23 mouse cellular contexts compared by ENCODE assay signal in genomic region chr13:58955237-58955777, GRCm38 (mm10).
DNase-seq lines count a peak whose midpoint lies in the region; ATAC-seq and TF ChIP-seq lines count a peak whose summit lies in the region.
"Had no signal": no experiment of that assay in that cellular context is flagged by ENCODE, and none has a peak within 500 bp of the region (broad histone marks: within the 10 kb centered on the region; RNA-seq: fewer than 3 reads in every experiment).

No protein-coding gene starts in this region.

- H3K9me3 ChIP-seq in forebrain, embryonic 14.5 days (replicated peaks; ENCODE audit: control insufficient read depth, low read length) = no peaks in the 10 kb centered on the region
- H3K9me3 ChIP-seq in forebrain, embryonic 11.5 days (ENCODE audit: control insufficient read depth, low read length) = no peaks in the 10 kb centered on the region
- H3K9me3 ChIP-seq: embryonic facial prominence, embryonic 12.5 days; heart, embryonic 12.5 days; hindbrain, embryonic 10.5 days had no signal

- DNase-seq in forebrain, embryonic 14.5 days (ENCODE audit: low spot score) = no peak
- no peak for DNase-seq in forebrain, embryonic 11.5 days (ENCODE audit: low spot score)
- no peak for DNase-seq in left cerebral cortex, adult 2 months (ENCODE audit: extremely low spot score in 1 of 2, low spot score in 2 of 2)
- no peak for DNase-seq in left cerebral cortex, postnatal 4 days
- peak; percentile 79 for DNase-seq in R1 (ENCODE audit: low read depth, low spot score)
- DNase-seq in gastrocnemius, adult 2 months = no peak
- no peak for DNase-seq in cerebellum, postnatal 25 days
- DNase-seq: adrenal gland, postnatal 25 days; cerebellum, adult 11-12 months; cerebellum, postnatal 10 days; gastrocnemius, postnatal 25 days; heart, adult 18-20 months; heart, postnatal 10 days; kidney, adult 18-20 months; lung, postnatal 4 days had no signal

- WGBS in forebrain, embryonic 14.5 days = 45% methylated on average over 8 of the region's 8 CpGs
- 40% methylated on average over 8 of the region's 8 CpGs for WGBS in forebrain, embryonic 11.5 days

- intact Hi-C loops in left cerebral cortex, adult 2 months (cut with DNase I) = no loop called here
- intact Hi-C loops in left cerebral cortex, postnatal 4 days (cut with DNase I) = no loop called here
- intact Hi-C loops in gastrocnemius, adult 2 months (cut with DNase I) = no loop called here

- no peaks in the 10 kb centered on the region for H3K27me3 ChIP-seq in forebrain, embryonic 14.5 days (replicated peaks; ENCODE audit: control insufficient read depth, insufficient read depth, low read length)
- no peaks in the 10 kb centered on the region for H3K27me3 ChIP-seq in forebrain, embryonic 11.5 days (ENCODE audit: control insufficient read depth, insufficient read depth, low read length)
- H3K27me3 ChIP-seq: heart, embryonic 12.5 days had no signal

- peaks cover 4% of the 10 kb centered on the region; the same call in 1 of the 2 replicates for H3K4me1 ChIP-seq in forebrain, embryonic 14.5 days (ENCODE audit: control insufficient read depth, insufficient read depth, low read length)
- 0 out of 2 replicates have a peak, but pooled peaks cover 3% of the 10 kb centered on the region for H3K4me1 ChIP-seq in forebrain, embryonic 11.5 days (replicated peaks; ENCODE audit: control insufficient read depth, insufficient read depth, low read length)

- no peak overlapping the region for H3K4me3 ChIP-seq in forebrain, embryonic 14.5 days (ENCODE audit: low read depth, low read length)
- no peak overlapping the region for H3K4me3 ChIP-seq in forebrain, embryonic 11.5 days (ENCODE audit: low read depth, low read length)
- no peak overlapping the region for H3K4me3 ChIP-seq in left cerebral cortex, adult 2 months
- H3K4me3 ChIP-seq in gastrocnemius, adult 2 months = no peak overlapping the region
- H3K4me3 ChIP-seq: embryonic facial prominence, embryonic 12.5 days; heart, embryonic 12.5 days; hindbrain, embryonic 10.5 days; myocyte had no signal

- peak; percentile 70 for ATAC-seq in forebrain, embryonic 14.5 days
- ATAC-seq in forebrain, embryonic 11.5 days (replicated peaks; ENCODE audit: low FRiP score) = no peak
- ATAC-seq: inflammation-experienced regulatory T-cells, adult 6 months; midbrain, embryonic 16.5 days had no signal

- peak overlapping the region; percentile 9; the same call in 1 of the 2 replicates for H3K27ac ChIP-seq in forebrain, embryonic 14.5 days (ENCODE audit: low read depth, low read length)
- H3K27ac ChIP-seq in forebrain, embryonic 11.5 days (ENCODE audit: low read depth, low read length) = no peak overlapping the region
- H3K27ac ChIP-seq in left cerebral cortex, adult 2 months = peak overlapping the region; percentile 19; the same call in 1 of the 2 replicates
- no peak overlapping the region for H3K27ac ChIP-seq in gastrocnemius, adult 2 months
- H3K27ac ChIP-seq: embryonic facial prominence, embryonic 12.5 days; hindbrain, embryonic 10.5 days; kidney, postnatal 0 days; stomach, postnatal 0 days had no signal

- no peak overlapping the region for H3K4me2 ChIP-seq in forebrain, embryonic 14.5 days (ENCODE audit: low read length)
- no peak overlapping the region for H3K4me2 ChIP-seq in forebrain, embryonic 11.5 days (ENCODE audit: low read depth, low read length, severe bottlenecking)
- H3K4me2 ChIP-seq: embryonic facial prominence, embryonic 12.5 days; heart, embryonic 12.5 days had no signal

- no peak for TF ChIP-seq CTCF in left cerebral cortex, adult 2 months (IDR thresholded peaks at IDR 0.05)
- TF ChIP-seq CTCF in gastrocnemius, adult 2 months (IDR thresholded peaks at IDR 0.05) = no peak

- no peaks in the 10 kb centered on the region for H3K36me3 ChIP-seq in forebrain, embryonic 14.5 days (ENCODE audit: control insufficient read depth, insufficient read depth, low read length)
- no peaks in the 10 kb centered on the region for H3K36me3 ChIP-seq in forebrain, embryonic 11.5 days (ENCODE audit: control insufficient read depth, insufficient read depth, low read length)
- H3K36me3 ChIP-seq: embryonic facial prominence, embryonic 12.5 days; heart, embryonic 12.5 days; hindbrain, embryonic 10.5 days had no signal

- H3K9ac ChIP-seq in forebrain, embryonic 14.5 days (ENCODE audit: low read length) = no peak overlapping the region
- H3K9ac ChIP-seq in forebrain, embryonic 11.5 days (ENCODE audit: low read length) = no peak overlapping the region
- H3K9ac ChIP-seq: embryonic facial prominence, embryonic 12.5 days; heart, embryonic 12.5 days had no signal

Comparison
In these comparisons a context has a peak if more than half of its experiments do, and no peak if none do; other contexts are left out.
1. H3K27ac ChIP-seq: peak in forebrain, embryonic 14.5 days (single experiment) and left cerebral cortex, adult 2 months (single experiment); none in forebrain, embryonic 11.5 days (single experiment) and gastrocnemius, adult 2 months (single experiment).